Mouse (Mus musculus) ES-E14 (cell line): ENCODE measurements around the gene Nacc2.

Source experiments
- CHD2 ChIP-seq: IDR thresholded peaks from 2 replicates; pipeline ENCODE4 v1.6.1; 2014; ENCODE audit warnings: mild to moderate bottlenecking, low read depth, low read length, inconsistent platforms
- HCFC1 ChIP-seq: IDR thresholded peaks from 2 replicates; pipeline ENCODE4 v1.6.1; 2012; ENCODE audit warnings: low read length, inconsistent platforms, borderline replicate concordance; ENCODE audit not compliant: insufficient read depth
- MAFK ChIP-seq: IDR thresholded peaks from 2 replicates; pipeline ENCODE4 v1.6.1; 2014; ENCODE audit warnings: mild to moderate bottlenecking, low read depth, low read length, inconsistent platforms; ENCODE audit not compliant: insufficient read depth
- ZNF384 ChIP-seq: IDR thresholded peaks from 2 replicates; pipeline ENCODE4 v1.6.1; 2012; ENCODE audit warnings: low read depth, low read length, inconsistent platforms

- no peak for TF ChIP-seq MAFK
- TF ChIP-seq HCFC1, result no peak
- TF ChIP-seq CHD2, result no peak
- no peak for TF ChIP-seq ZNF384
These were observed 105.7 kb downstream of the Nacc2 start for GRCm38 (mm10) chr2:26017326-26017725.
